Mouse (Mus musculus): Measurements from ENCODE around the gene Serpinb6a. TPM values are rescaled to one million over a fixed set of nuclear protein-coding genes. Genes with fewer than 3 reads are reported as not detected.

Gene Serpinb6a
- polyA plus RNA-seq, 1 experiment: 214 TPM

- peaks cover 4% of the 10 kb centered on the region; the same call in 1 of the 2 replicates for H3K36me3 ChIP-seq (ENCODE audit: control insufficient read depth, insufficient read depth, low read length)
- H3K27ac ChIP-seq (ENCODE audit: insufficient read depth, low read depth, low read length): no peak overlapping the region
- WGBS: 36% methylated on average over 5 of the region's 5 CpGs
- H3K4me1 ChIP-seq (ENCODE audit: control insufficient read depth, insufficient read depth, insufficient read length, low read length): peaks cover 16% of the 10 kb centered on the region
- no peaks in the 10 kb centered on the region for H3K27me3 ChIP-seq (ENCODE audit: control insufficient read depth, insufficient read depth, low read length)
- TF ChIP-seq CTCF (IDR thresholded peaks at IDR 0.05; ENCODE audit: extremely low read depth, insufficient read length, insufficient replicate concordance, low read depth, low read length) (no peak), POLR2A (IDR thresholded peaks at IDR 0.05; ENCODE audit: low read depth, low read length) (no peak)
- no peak overlapping the region for H3K4me3 ChIP-seq (ENCODE audit: low read depth, low read length)
Observed at GRCm38 (mm10) chr13:33937151-33937550, 65.4 kb downstream of the Serpinb6a start.

- H3K36me3 ChIP-seq (ENCODE audit: control insufficient read depth, insufficient read depth, low read length): peaks cover 11% of the 10 kb centered on the region
- H3K4me3 ChIP-seq (ENCODE audit: low read depth, low read length): peak overlapping the region; percentile 100
- TF ChIP-seq CTCF (IDR thresholded peaks at IDR 0.05; ENCODE audit: extremely low read depth, insufficient read length, insufficient replicate concordance, low read depth, low read length) (no peak), POLR2A (IDR thresholded peaks at IDR 0.05; ENCODE audit: low read depth, low read length) (peak; percentile 77; the same call in 1 of the 2 replicates)
- WGBS: under 1% methylated on average over 44 of the region's 44 CpGs
- peaks cover 22% of the 10 kb centered on the region for H3K4me1 ChIP-seq (ENCODE audit: control insufficient read depth, insufficient read depth, insufficient read length, low read length)
- H3K27me3 ChIP-seq (ENCODE audit: control insufficient read depth, insufficient read depth, low read length): no peaks in the 10 kb centered on the region
- H3K27ac ChIP-seq (ENCODE audit: insufficient read depth, low read depth, low read length): peak overlapping the region; percentile 99
Observed at GRCm38 (mm10) chr13:33935465-33936181, 67.0 kb downstream of the Serpinb6a start.

- 23% methylated on average over 6 of the region's 6 CpGs for WGBS
- TF ChIP-seq POLR2A (IDR thresholded peaks at IDR 0.05; ENCODE audit: low read depth, low read length): no peak
- TF ChIP-seq CTCF (IDR thresholded peaks at IDR 0.05; ENCODE audit: extremely low read depth, insufficient read length, insufficient replicate concordance, low read depth, low read length): no peak
- Histone ChIP-seq H3K36me3 (ENCODE audit: control insufficient read depth, insufficient read depth, low read length) (peaks cover 20% of the 10 kb centered on the region), H3K27me3 (ENCODE audit: control insufficient read depth, insufficient read depth, low read length) (no peaks in the 10 kb centered on the region), H3K27ac (ENCODE audit: insufficient read depth, low read depth, low read length) (peak overlapping the region; percentile 99), H3K4me1 (ENCODE audit: control insufficient read depth, insufficient read depth, insufficient read length, low read length) (peaks cover 22% of the 10 kb centered on the region), H3K4me3 (ENCODE audit: low read depth, low read length) (no peak overlapping the region; the same call in 1 of the 2 replicates)
Observed at GRCm38 (mm10) chr13:33934743-33935142, 67.9 kb downstream of the Serpinb6a start.

GRCm38 (mm10) chr13:33930912-33931311 lies 71.7 kb downstream of the Serpinb6a start:
- no peak overlapping the region for H3K27ac ChIP-seq (ENCODE audit: insufficient read depth, low read depth, low read length)
- peaks cover 16% of the 10 kb centered on the region for H3K4me1 ChIP-seq (ENCODE audit: control insufficient read depth, insufficient read depth, insufficient read length, low read length)
- no peaks in the 10 kb centered on the region for H3K27me3 ChIP-seq (ENCODE audit: control insufficient read depth, insufficient read depth, low read length)
- TF ChIP-seq POLR2A (IDR thresholded peaks at IDR 0.05; ENCODE audit: low read depth, low read length): no peak
- TF ChIP-seq CTCF (IDR thresholded peaks at IDR 0.05; ENCODE audit: extremely low read depth, insufficient read length, insufficient replicate concordance, low read depth, low read length): no peak
- WGBS: 84% methylated on average over 3 of the region's 3 CpGs
- H3K4me3 ChIP-seq (ENCODE audit: low read depth, low read length): no peak overlapping the region
- peaks cover 38% of the 10 kb centered on the region for H3K36me3 ChIP-seq (ENCODE audit: control insufficient read depth, insufficient read depth, low read length)

GRCm38 (mm10) chr13:33930281-33930680 lies 72.3 kb downstream of the Serpinb6a start:
- WGBS: 76% methylated on average over 2 of the region's 2 CpGs
- peaks cover 16% of the 10 kb centered on the region; the same call in 1 of the 2 replicates for H3K4me1 ChIP-seq (ENCODE audit: control insufficient read depth, insufficient read depth, insufficient read length, low read length)
- H3K27ac ChIP-seq (ENCODE audit: insufficient read depth, low read depth, low read length): no peak overlapping the region
- H3K27me3 ChIP-seq (ENCODE audit: control insufficient read depth, insufficient read depth, low read length): no peaks in the 10 kb centered on the region
- no peak overlapping the region for H3K4me3 ChIP-seq (ENCODE audit: low read depth, low read length)
- TF ChIP-seq POLR2A (IDR thresholded peaks at IDR 0.05; ENCODE audit: low read depth, low read length): no peak
- no peak for TF ChIP-seq CTCF (IDR thresholded peaks at IDR 0.05; ENCODE audit: extremely low read depth, insufficient read length, insufficient replicate concordance, low read depth, low read length)
- H3K36me3 ChIP-seq (ENCODE audit: control insufficient read depth, insufficient read depth, low read length): peaks cover 43% of the 10 kb centered on the region

- Histone ChIP-seq H3K36me3 (ENCODE audit: control insufficient read depth, insufficient read depth, low read length) (peaks cover 76% of the 10 kb centered on the region), H3K27ac (ENCODE audit: insufficient read depth, low read depth, low read length) (peak overlapping the region; percentile 39; the same call in 1 of the 2 replicates), H3K4me3 (ENCODE audit: low read depth, low read length) (no peak overlapping the region), H3K27me3 (ENCODE audit: control insufficient read depth, insufficient read depth, low read length) (no peaks in the 10 kb centered on the region), H3K4me1 (ENCODE audit: control insufficient read depth, insufficient read depth, insufficient read length, low read length) (peaks cover 2% of the 10 kb centered on the region; the same call in 1 of the 2 replicates)
- no peak for TF ChIP-seq CTCF (IDR thresholded peaks at IDR 0.05; ENCODE audit: extremely low read depth, insufficient read length, insufficient replicate concordance, low read depth, low read length)
- TF ChIP-seq POLR2A (IDR thresholded peaks at IDR 0.05; ENCODE audit: low read depth, low read length): no peak
- WGBS: 42% methylated on average over 5 of the region's 5 CpGs
Observed at GRCm38 (mm10) chr13:33921699-33922098, 80.9 kb downstream of the Serpinb6a start.

- Histone ChIP-seq H3K27me3 (ENCODE audit: control insufficient read depth, insufficient read depth, low read length) (no peaks in the 10 kb centered on the region), H3K4me3 (ENCODE audit: low read depth, low read length) (no peak overlapping the region), H3K27ac (ENCODE audit: insufficient read depth, low read depth, low read length) (peak overlapping the region; percentile 18; the same call in 1 of the 2 replicates), H3K4me1 (ENCODE audit: control insufficient read depth, insufficient read depth, insufficient read length, low read length) (peaks cover 2% of the 10 kb centered on the region; the same call in 1 of the 2 replicates), H3K36me3 (ENCODE audit: control insufficient read depth, insufficient read depth, low read length) (peaks cover 73% of the 10 kb centered on the region)
- 93% methylated on average over 6 of the region's 6 CpGs for WGBS
- no peak for TF ChIP-seq POLR2A (IDR thresholded peaks at IDR 0.05; ENCODE audit: low read depth, low read length)
- no peak for TF ChIP-seq CTCF (IDR thresholded peaks at IDR 0.05; ENCODE audit: extremely low read depth, insufficient read length, insufficient replicate concordance, low read depth, low read length)
Observed at GRCm38 (mm10) chr13:33921041-33921440, 81.6 kb downstream of the Serpinb6a start.

Measured in small intestine, adult 2 months (tissue).